8 mouse cellular contexts compared by ENCODE assay signal in the genomic region with DNA sequence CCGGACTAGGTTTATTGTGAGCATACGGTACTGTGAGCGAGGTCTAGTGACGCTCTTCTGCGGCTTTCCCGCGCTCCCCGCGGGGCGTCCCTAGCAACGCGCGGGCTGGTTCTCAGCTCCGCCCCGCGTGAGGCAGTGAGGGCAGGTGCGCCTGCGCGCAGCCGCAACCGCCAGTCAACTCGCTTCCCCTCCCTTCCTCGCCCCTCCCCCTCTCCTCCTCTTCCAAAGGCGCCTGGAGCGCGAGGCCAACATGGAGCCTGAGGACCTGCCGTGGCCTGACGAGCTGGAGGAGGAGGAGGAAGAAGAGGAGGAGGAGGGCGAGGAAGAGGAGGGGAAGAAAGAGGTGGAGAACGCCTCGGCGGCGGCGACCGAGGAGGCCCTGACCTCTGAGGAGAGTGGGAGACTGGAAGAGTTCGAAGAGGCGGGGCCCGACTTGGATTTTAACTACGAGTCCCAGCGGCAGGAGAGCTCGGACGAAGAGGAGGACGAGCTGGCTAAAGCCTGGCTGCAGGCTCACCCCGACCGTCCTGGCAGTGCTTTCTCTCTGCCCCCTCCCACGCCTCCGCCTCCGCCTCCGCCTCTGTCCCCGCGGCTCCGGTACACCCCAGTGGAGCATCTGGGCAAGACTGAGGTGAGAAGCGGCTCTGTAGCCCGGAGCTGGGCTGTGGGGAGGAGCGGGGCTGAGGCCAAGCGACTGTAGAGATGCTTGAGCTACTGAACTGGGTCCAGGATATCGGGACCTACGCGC. TPM values are rescaled to one million over a fixed set of nuclear protein-coding genes. Genes with fewer than 3 reads are reported as not detected.
A peak's percentile ranks its signal among the peaks of the same experiment; 100 is the strongest.
DNase-seq lines count a peak whose midpoint lies in the region; ATAC-seq and TF ChIP-seq lines count a peak whose summit lies in the region.

A gene (plus strand): TSS at position 136 of the 748 bp plus-strand sequence.

- H3K27ac ChIP-seq in ES-E14 (ENCODE audit: insufficient read depth, low read depth, low read length, poor library complexity, severe bottlenecking), result 0 out of 2 replicates have a peak within 1 kb of the TSS, but pooled peaks have one; percentile 9
- H3K27ac ChIP-seq in forebrain, embryonic 15.5 days (replicated peaks), result peak within 1 kb of the TSS; percentile 91

- 0 out of 4 replicates have a peak, but pooled peaks cover 0 to 3% of the 10 kb centered on the region in 2 experiments for H3K4me1 ChIP-seq in ES-E14 (ENCODE audit: control insufficient read depth in 2 of 2, insufficient read depth in 2 of 2, low read length in 2 of 2, poor library complexity in 1 of 2)
- peaks cover 24% of the 10 kb centered on the region for H3K4me1 ChIP-seq in forebrain, embryonic 15.5 days
- H3K4me1 ChIP-seq in lung, adult 2 months (ENCODE audit: control insufficient read depth, insufficient read depth, low read length), result no peaks in the 10 kb centered on the region

- ATAC-seq in forebrain, embryonic 15.5 days (replicated peaks), result peak; percentile 98
- ATAC-seq in neutrophil, adult 5-6 weeks (ENCODE audit: extremely low read depth, insufficient number of reproducible peaks, low FRiP score, poor library complexity, severe bottlenecking), result peak; percentile 72

- peak within 1 kb of the TSS; percentile 90 to 91 for H3K4me3 ChIP-seq in ES-E14 (ENCODE audit: insufficient read depth in 1 of 2, low read depth in 1 of 2, low read length in 2 of 2, poor library complexity in 1 of 2, severe bottlenecking in 1 of 2)
- peak within 1 kb of the TSS; percentile 87 for H3K4me3 ChIP-seq in forebrain, embryonic 15.5 days
- H3K4me3 ChIP-seq in lung, adult 2 months (replicated peaks; ENCODE audit: extremely low read depth, low read depth, low read length), result peak within 1 kb of the TSS; percentile 92

- no peaks in the 10 kb centered on the region for H3K9me3 ChIP-seq in ES-E14 (ENCODE audit: control insufficient read depth, insufficient read depth, low read depth, low read length)
- no peaks in the 10 kb centered on the region for H3K9me3 ChIP-seq in forebrain, embryonic 15.5 days

- intact Hi-C loops in heart, postnatal 25 days (cut with DNase I), result loop anchor here (10.0 kb wide), 3 partner anchors 133 to 417 kb away; a partner anchor contains a TSS

- under 1% methylated on average over 56 of the region's 59 CpGs for WGBS in forebrain, embryonic 15.5 days
- under 1% methylated on average over 58 of the region's 59 CpGs for whole genome bisulfite sequencing in lung, adult 2 months

- H3K36me3 ChIP-seq in ES-E14 (ENCODE audit: control insufficient read depth, insufficient read depth, low read length, poor library complexity, severe bottlenecking), result no peaks in the 10 kb centered on the region
- H3K36me3 ChIP-seq in forebrain, embryonic 15.5 days, result no peaks in the 10 kb centered on the region

- no peak for TF ChIP-seq CTCF in lung, adult 2 months (IDR thresholded peaks at IDR 0.05; ENCODE audit: insufficient read depth, low read length)

- peak; percentile 94 for DNase-seq in ES-E14 (ENCODE audit: low read depth, low spot score)
- DNase-seq in cerebellum, adult 11-12 months, result peak; percentile 95
- peak; percentile 78 for DNase-seq in heart, postnatal 25 days (ENCODE audit: low spot score)
- DNase-seq in layer of hippocampus, adult 18-20 months (ENCODE audit: low spot score in 2 of 2), result peak; percentile 91 to 95
- DNase-seq in lung, adult 2 months, result peak; percentile 89
- DNase-seq in thymus, adult 18-20 months, result peak; percentile 86 to 90

- H3K27me3 ChIP-seq in forebrain, embryonic 15.5 days, result no peaks in the 10 kb centered on the region

- peak within 1 kb of the TSS; percentile 53 for H3K4me2 ChIP-seq in forebrain, embryonic 15.5 days (replicated peaks)

- TF ChIP-seq POLR2A in lung, adult 2 months (IDR thresholded peaks at IDR 0.05; ENCODE audit: borderline replicate concordance, extremely low read depth, low read depth, low read length), result peak; percentile 72; the same call in 1 of the 2 replicates

- in situ Hi-C loops in ES-E14 (cut with MboI; ENCODE audit: low sequenced_read_pairs in 2 of 2, unreplicated experiment in 2 of 2), result no loop called here

- peak within 1 kb of the TSS; percentile 91 for H3K9ac ChIP-seq in ES-E14 (ENCODE audit: insufficient read depth, low read depth, low read length, poor library complexity, severe bottlenecking)
- peak within 1 kb of the TSS; percentile 77 for H3K9ac ChIP-seq in forebrain, embryonic 15.5 days (replicated peaks)

TF ChIP-seq in ES-E14, 5 proteins besides CTCF, POLR2A, EP300 and RAD21:
- TF ChIP-seq MAFK (IDR thresholded peaks at IDR 0.05; ENCODE audit: insufficient read depth, low read depth, low read length) (no peak), CHD2 (IDR thresholded peaks at IDR 0.05; ENCODE audit: low read depth, low read length) (no peak), ZNF384 (IDR thresholded peaks at IDR 0.05; ENCODE audit: low read depth, low read length) (no peak), HCFC1 (IDR thresholded peaks at IDR 0.05; ENCODE audit: borderline replicate concordance, insufficient read depth, low read length) (no peak), ZC3H11A (IDR thresholded peaks at IDR 0.05; ENCODE audit: borderline replicate concordance, low read depth, low read length) (no peak)

RNA-seq across cellular contexts. Expression of the gene that starts here (rescaled TPM):
- total RNA-seq in ES-E14 (2012; rRNA removed), result 22.0 and 23.4 TPM in 2 replicates
- polyA plus RNA-seq in forebrain, embryonic 15.5 days (2015; fragmentation: Nextera tagmentation; extraction: Ambion mirVana), result 5.9 TPM in 2 replicates
- total RNA-seq in heart, postnatal 25 days (2021), result 1 to 10 TPM; 2.1 to 2.2 TPM
- 1 to 10 TPM; 6.7 to 7.0 TPM for total RNA-seq in layer of hippocampus, adult 18-20 months (2021)
- polyA plus RNA-seq in lung, adult 2 months (2012; rRNA removed), result 0.54 and 0.79 TPM in 2 replicates
- 3.0 and 4.5 TPM in 2 replicates for total RNA-seq in neutrophil, adult 5-6 weeks (2017)

Comparison
In these comparisons a context has a peak if more than half of its experiments do, and no peak if none do; other contexts are left out.
1. Peak in every context shown above with its lines: DNase-seq, ATAC-seq, H3K4me3 ChIP-seq and H3K27ac ChIP-seq.
2. Peak in DNase-seq and H3K4me3 ChIP-seq in lung, adult 2 months; RNA of the gene not detected or under 1 TPM.